Mouse (Mus musculus) megakaryocyte, embryonic 14.5 days (primary cell): ENCODE data around the gene H2-Eb1. TPM values are rescaled to one million over a fixed set of nuclear protein-coding genes. Genes with fewer than 3 reads are reported as not detected.

Experiments used
- H3K27me3 ChIP-seq: replicated peaks from 2 replicates; pipeline ENCODE3; 2012; ENCODE audit warnings: inconsistent platforms
- H3K36me3 ChIP-seq: replicated peaks from 2 replicates; pipeline ENCODE3; 2012; ENCODE audit warnings: low read length, inconsistent platforms, mixed read lengths
- H3K4me1 ChIP-seq: 2 replicates; pipeline ENCODE4 v1.6.1; 2012; ENCODE audit warnings: inconsistent platforms
- H3K4me3 ChIP-seq: replicated peaks from 2 replicates; pipeline ENCODE3; 2012; ENCODE audit warnings: moderate library complexity, mild to moderate bottlenecking, inconsistent platforms
- H3K9me3 ChIP-seq: 2 replicates; pipeline ENCODE4 v1.6.1; 2012; ENCODE audit warnings: inconsistent platforms
- FLI1 ChIP-seq: IDR thresholded peaks from 2 replicates; pipeline ENCODE4 v1.6.1; 2012; ENCODE audit warnings: low read length, inconsistent platforms, mixed read lengths
- GATA1 ChIP-seq: IDR thresholded peaks from 3 replicates; pipeline ENCODE4 v1.6.1; 2012; ENCODE audit warnings: mixed read lengths, low read length, inconsistent platforms, borderline replicate concordance
- polyA plus RNA-seq: library from polyadenylated mRNA; stranded (reverse); fragments of >175 nt; gene quantifications from 2 replicates; pipeline ENCODE4 v1.2.3, GENCODE M21; 2012; ENCODE audit warnings: low replicate concordance; ENCODE audit not compliant: insufficient read depth

H2-Eb1 gene
- polyA plus RNA-seq, 1 experiment, result not detected

DNA sequence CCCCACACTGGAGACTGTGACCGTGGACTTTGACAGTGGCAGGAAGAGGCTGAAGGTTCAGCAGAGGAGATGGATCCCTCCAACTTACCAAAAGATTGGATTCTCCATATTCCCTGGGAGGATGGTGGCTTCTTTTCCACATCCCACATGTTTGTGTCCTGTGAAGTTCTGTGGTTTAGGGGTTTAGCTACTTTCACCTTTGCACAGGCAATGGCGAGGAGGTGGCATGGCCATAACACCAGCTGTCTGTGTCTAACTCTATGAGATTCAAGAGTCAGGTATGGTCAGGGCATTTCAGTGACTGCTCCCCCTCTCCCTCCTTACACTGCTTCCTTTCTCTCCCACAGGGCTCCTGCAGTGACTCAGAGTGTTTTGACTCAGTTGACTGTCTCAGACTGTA, 36.9 kb upstream of the H2-Eb1 start:
- Histone ChIP-seq H3K4me1 (peaks cover 9% of the 10 kb centered on the region), H3K4me3 (no peak overlapping the region), H3K27me3 (peaks cover 46% of the 10 kb centered on the region), H3K36me3 (no peaks in the 10 kb centered on the region), H3K9me3 (0 out of 2 replicates have a peak, but pooled peaks cover 5% of the 10 kb centered on the region)
- TF ChIP-seq GATA1, result no peak
- TF ChIP-seq FLI1, result no peak

DNA sequence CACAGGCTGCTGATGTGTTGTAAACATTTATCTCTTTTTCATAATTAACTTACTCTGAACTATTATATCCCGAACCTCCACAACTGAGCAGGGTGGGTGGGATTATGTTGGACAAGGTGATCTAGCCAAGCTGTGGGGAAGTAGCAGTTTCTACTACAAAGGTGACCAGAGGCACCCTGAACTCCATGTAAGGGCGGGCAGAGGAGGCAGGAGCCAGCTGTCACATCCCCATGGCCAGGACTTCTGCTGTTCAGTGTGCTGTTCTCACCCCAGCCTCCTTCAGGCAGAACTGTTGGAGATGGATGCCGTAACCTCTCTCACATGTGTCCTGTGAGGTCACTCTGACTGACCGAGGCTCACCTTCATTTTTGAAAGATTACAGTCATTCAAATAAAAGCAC, 35.9 kb upstream of the H2-Eb1 start:
- no peaks in the 10 kb centered on the region for H3K36me3 ChIP-seq
- H3K9me3 ChIP-seq, result 0 out of 2 replicates have a peak, but pooled peaks cover 4% of the 10 kb centered on the region
- no peak overlapping the region for H3K4me3 ChIP-seq
- H3K27me3 ChIP-seq, result peaks cover 36% of the 10 kb centered on the region
- H3K4me1 ChIP-seq, result peaks cover 3% of the 10 kb centered on the region
- TF ChIP-seq FLI1 (no peak), GATA1 (no peak)

DNA sequence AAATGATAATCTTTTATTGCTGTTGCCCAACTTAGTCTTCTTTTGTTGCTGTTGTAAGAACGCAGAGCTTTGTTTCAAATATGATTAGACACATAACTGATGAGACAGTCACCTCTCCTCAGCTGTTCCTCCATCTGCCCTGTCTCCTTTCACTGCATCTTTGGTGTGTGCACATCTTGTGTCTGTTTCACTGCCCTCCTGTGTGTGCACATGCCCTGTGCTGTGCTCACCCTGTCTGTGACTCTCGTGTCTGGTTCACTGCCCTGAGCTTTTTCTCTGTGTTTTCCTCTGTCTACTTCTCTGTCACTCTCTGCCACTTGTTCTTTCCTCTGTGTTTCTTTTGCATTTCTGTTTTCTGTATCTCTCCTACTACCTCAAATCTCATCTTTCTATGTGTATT, 35.4 kb upstream of the H2-Eb1 start:
- peaks cover 32% of the 10 kb centered on the region for H3K27me3 ChIP-seq
- no peaks in the 10 kb centered on the region; the same call in 1 of the 2 replicates for H3K4me1 ChIP-seq
- TF ChIP-seq GATA1 (no peak), FLI1 (no peak)
- H3K9me3 ChIP-seq, result no peaks in the 10 kb centered on the region
- no peak overlapping the region for H3K4me3 ChIP-seq
- H3K36me3 ChIP-seq, result no peaks in the 10 kb centered on the region

DNA sequence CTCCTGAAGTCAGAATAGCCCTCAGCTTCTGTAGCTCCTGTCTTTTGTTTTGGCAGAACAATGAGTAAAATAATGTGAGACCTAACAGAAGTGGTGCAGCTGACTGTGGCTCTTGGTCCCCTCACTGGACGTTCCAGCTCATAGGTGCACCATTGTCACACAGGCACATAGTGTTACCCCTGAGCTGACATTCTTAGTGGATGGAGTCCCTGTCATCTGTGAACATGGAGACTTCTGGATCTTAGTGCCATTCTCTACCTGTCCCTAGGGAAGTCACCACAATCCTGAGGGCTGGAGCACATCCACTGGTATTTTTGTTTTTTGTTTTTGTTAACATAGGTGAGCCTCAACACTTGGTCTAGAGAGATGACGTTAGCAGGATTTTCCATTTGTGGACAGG, 34.7 kb upstream of the H2-Eb1 start:
- Histone ChIP-seq H3K9me3 (no peaks in the 10 kb centered on the region), H3K36me3 (no peaks in the 10 kb centered on the region), H3K4me1 (no peaks in the 10 kb centered on the region), H3K27me3 (peaks cover 30% of the 10 kb centered on the region), H3K4me3 (no peak overlapping the region)
- TF ChIP-seq GATA1, result no peak
- no peak for TF ChIP-seq FLI1

GRCm38 (mm10) chr17:34272102-34272501, 33.6 kb upstream of the H2-Eb1 start:
- TF ChIP-seq FLI1 (no peak), GATA1 (no peak)
- Histone ChIP-seq H3K4me3 (no peak overlapping the region), H3K27me3 (peaks cover 29% of the 10 kb centered on the region), H3K36me3 (no peaks in the 10 kb centered on the region), H3K4me1 (no peaks in the 10 kb centered on the region), H3K9me3 (no peaks in the 10 kb centered on the region; the same call in 1 of the 2 replicates)

DNA sequence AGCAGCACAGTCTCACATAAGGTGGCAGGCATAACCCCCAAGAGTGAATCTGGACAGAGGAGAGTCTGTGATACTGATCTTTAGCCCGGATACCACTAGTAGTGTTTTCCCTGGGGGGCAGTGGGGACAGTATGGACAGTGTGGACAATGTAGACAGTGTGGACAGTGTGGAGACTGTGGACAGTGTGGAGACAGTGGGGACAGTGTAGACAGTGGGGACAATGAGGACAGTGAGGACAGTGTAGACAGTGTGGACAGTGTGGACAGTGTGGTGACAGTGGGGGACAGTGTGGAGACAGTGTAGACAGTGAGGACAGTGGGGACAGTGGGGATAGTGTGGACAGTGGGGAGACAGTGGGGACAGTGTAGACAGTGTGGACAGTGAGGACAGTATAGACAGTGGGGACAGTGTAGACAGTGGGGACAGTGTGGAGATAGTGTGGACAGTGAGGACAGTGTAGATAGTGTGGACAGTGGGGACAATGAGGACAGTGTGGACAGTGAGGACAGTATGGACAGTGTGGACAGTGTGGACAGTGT, 25.1 kb upstream of the H2-Eb1 start:
- H3K36me3 ChIP-seq, result no peaks in the 10 kb centered on the region
- TF ChIP-seq FLI1 (no peak), GATA1 (no peak)
- no peak overlapping the region for H3K4me3 ChIP-seq

GRCm38 (mm10) chr17:34281836-34282235, 23.8 kb upstream of the H2-Eb1 start:
- TF ChIP-seq FLI1 (no peak), GATA1 (no peak)
- H3K36me3 ChIP-seq, result no peaks in the 10 kb centered on the region
- H3K4me1 ChIP-seq, result peaks cover 13% of the 10 kb centered on the region
- H3K4me3 ChIP-seq, result no peak overlapping the region
- peaks cover 8% of the 10 kb centered on the region for H3K27me3 ChIP-seq
- H3K9me3 ChIP-seq, result peaks cover 5% of the 10 kb centered on the region; the same call in 1 of the 2 replicates

More for the DNA sequence above, 25.1 kb upstream of the H2-Eb1 start:
- peaks cover 5% of the 10 kb centered on the region; the same call in 1 of the 2 replicates for H3K4me1 ChIP-seq
- peaks cover 8% of the 10 kb centered on the region for H3K27me3 ChIP-seq
- peaks cover 5% of the 10 kb centered on the region; the same call in 1 of the 2 replicates for H3K9me3 ChIP-seq

GRCm38 (mm10) chr17:34285371-34285770, 20.3 kb upstream of the H2-Eb1 start:
- Histone ChIP-seq H3K9me3 (no peaks in the 10 kb centered on the region), H3K27me3 (peaks cover 8% of the 10 kb centered on the region), H3K4me1 (peaks cover 21% of the 10 kb centered on the region), H3K4me3 (no peak overlapping the region), H3K36me3 (no peaks in the 10 kb centered on the region)
- TF ChIP-seq GATA1 (no peak), FLI1 (no peak)

- no peak for TF ChIP-seq FLI1
- no peak for TF ChIP-seq GATA1
- Histone ChIP-seq H3K4me3 (no peak overlapping the region), H3K36me3 (no peaks in the 10 kb centered on the region), H3K4me1 (peaks cover 21% of the 10 kb centered on the region), H3K27me3 (peaks cover 8% of the 10 kb centered on the region), H3K9me3 (no peaks in the 10 kb centered on the region)
Measured at GRCm38 (mm10) chr17:34285848-34286247, 19.8 kb upstream of the H2-Eb1 start.

DNA sequence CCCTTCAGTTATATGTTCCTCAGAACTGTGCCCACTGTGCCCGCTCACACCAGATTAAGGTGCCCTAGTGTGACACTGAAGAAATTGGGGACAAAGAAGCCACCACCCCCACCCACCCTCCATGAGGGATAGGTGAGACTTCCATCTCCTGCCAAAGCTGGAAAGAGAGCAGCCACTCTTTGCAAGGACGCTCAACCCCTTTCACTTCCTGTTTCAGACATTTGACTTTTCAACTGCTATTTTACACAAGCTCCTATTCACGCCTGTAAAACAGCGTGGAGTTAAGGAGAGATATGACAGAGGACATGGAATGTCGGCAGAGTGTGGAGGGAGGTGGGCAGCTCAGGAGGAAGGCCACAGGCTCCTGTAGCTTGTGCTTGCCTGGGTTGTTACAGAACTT, 19.2 kb upstream of the H2-Eb1 start:
- H3K4me3 ChIP-seq, result no peak overlapping the region
- peaks cover 27% of the 10 kb centered on the region for H3K4me1 ChIP-seq
- TF ChIP-seq FLI1 (no peak), GATA1 (no peak)
- peaks cover 6% of the 10 kb centered on the region for H3K27me3 ChIP-seq
- H3K9me3 ChIP-seq, result no peaks in the 10 kb centered on the region
- H3K36me3 ChIP-seq, result no peaks in the 10 kb centered on the region
